Mouse (Mus musculus) B cell, adult 67 days (primary cell): Measurements from ENCODE around the gene Bfsp2. TPM values are rescaled to one million over a fixed set of nuclear protein-coding genes. Genes with fewer than 3 reads are reported as not detected.

ENCODE experiments used
- total RNA-seq, 2 experiments: library from RNA; stranded (reverse); gene quantifications; 4 replicates each; pipeline ENCODE4 v1.2.4; 2023

The Bfsp2 gene
- 10 to 100 TPM; 34.7 to 41.5 TPM for total RNA-seq

GRCm38 (mm10) chr9:103480044-103480576 lies at the start of gene Bfsp2:
Gene Bfsp2, minus strand, starts transcription at chr9:103480420.

Other genes starting within 250 kb of the Bfsp2 start
- gene Trf, start 250.0 kb downstream of the Bfsp2 start, total RNA-seq = 1 to 10 TPM; 4.7 to 9.5 TPM
- not detected for gene 1300017J02Rik, start 175.3 kb downstream of the Bfsp2 start, total RNA-seq
- 10 to 100 TPM; 85.9 to 89.6 TPM for gene Topbp1, start 175.2 kb downstream of the Bfsp2 start, total RNA-seq
- gene Cdv3, start 114.6 kb downstream of the Bfsp2 start, total RNA-seq = 100 to 1,000 TPM; 181 to 187 TPM